Mouse (Mus musculus): Measurements from ENCODE around the gene Spef1. TPM values are rescaled to one million over a fixed set of nuclear protein-coding genes. Genes with fewer than 3 reads are reported as not detected.

Spef1 gene
- polyA plus RNA-seq, 1 experiment from 2014 or later = 8.0 TPM

GRCm38 (mm10) chr2:131125964-131126815 is 60.9 kb downstream of the Spef1 start:
- ATAC-seq (ENCODE audit: low FRiP score) = no peak

GRCm38 (mm10) chr2:131125157-131125963 is 61.7 kb downstream of the Spef1 start:
- Histone ChIP-seq H3K36me3 (no peaks in the 10 kb centered on the region), H3K9me3 (replicated peaks) (no peaks in the 10 kb centered on the region), H3K27ac (replicated peaks) (no peak overlapping the region), H3K4me1 (peaks cover 15% of the 10 kb centered on the region), H3K9ac (replicated peaks) (no peak overlapping the region), H3K27me3 (replicated peaks) (0 out of 2 replicates have a peak, but pooled peaks cover 3% of the 10 kb centered on the region), H3K4me3 (replicated peaks) (no peak overlapping the region), H3K4me2 (no peak overlapping the region)
- WGBS = 94% methylated on average over 9 of the region's 9 CpGs
- no peak for ATAC-seq (ENCODE audit: low FRiP score)

More at GRCm38 (mm10) chr2:131125964-131126815, 60.9 kb downstream of the Spef1 start:
- Histone ChIP-seq H3K27ac (replicated peaks) (no peak overlapping the region), H3K27me3 (replicated peaks) (0 out of 2 replicates have a peak, but pooled peaks cover 3% of the 10 kb centered on the region), H3K9me3 (replicated peaks) (no peaks in the 10 kb centered on the region), H3K4me2 (no peak overlapping the region), H3K9ac (replicated peaks) (no peak overlapping the region), H3K36me3 (no peaks in the 10 kb centered on the region), H3K4me3 (replicated peaks) (no peak overlapping the region), H3K4me1 (peaks cover 15% of the 10 kb centered on the region)
- WGBS = 48% methylated on average over 9 of the region's 9 CpGs

- Histone ChIP-seq H3K9me3 (replicated peaks) (no peaks in the 10 kb centered on the region), H3K9ac (replicated peaks) (no peak overlapping the region), H3K27ac (replicated peaks) (no peak overlapping the region), H3K27me3 (replicated peaks) (0 out of 2 replicates have a peak, but pooled peaks cover 3% of the 10 kb centered on the region), H3K4me2 (no peak overlapping the region), H3K4me1 (peaks cover 15% of the 10 kb centered on the region), H3K36me3 (no peaks in the 10 kb centered on the region), H3K4me3 (replicated peaks) (no peak overlapping the region)
- WGBS = 68% methylated on average over 3 of the region's 3 CpGs
- no peak for ATAC-seq (ENCODE audit: low FRiP score)
These were observed 62.9 kb downstream of the Spef1 start for GRCm38 (mm10) chr2:131124166-131124565.

Other genes starting within 250 kb of the Spef1 start
- gene Gfra4, start 144.2 kb downstream of the Spef1 start, polyA plus RNA-seq (2015; fragmentation: Nextera tagmentation; extraction: Ambion mirVana) = 46.4 and 52.1 TPM in 2 replicates
- gene Adam33, start 123.5 kb downstream of the Spef1 start, polyA plus RNA-seq (2015; fragmentation: Nextera tagmentation; extraction: Ambion mirVana) = 2.0 and 2.9 TPM in 2 replicates
- 0.23 and 0.36 TPM in 2 replicates for gene Siglec1, start 100.5 kb downstream of the Spef1 start, polyA plus RNA-seq (2015; fragmentation: Nextera tagmentation; extraction: Ambion mirVana)
- 6.0 and 7.7 TPM in 2 replicates for gene Hspa12b, start 60.0 kb downstream of the Spef1 start, polyA plus RNA-seq (2015; fragmentation: Nextera tagmentation; extraction: Ambion mirVana)
- gene Gm11037, start 53.8 kb downstream of the Spef1 start, polyA plus RNA-seq (2015; fragmentation: Nextera tagmentation; extraction: Ambion mirVana) = not detected in 2 replicates
- gene 1700037H04Rik, start 27.2 kb downstream of the Spef1 start, polyA plus RNA-seq (2015; fragmentation: Nextera tagmentation; extraction: Ambion mirVana) = 79.1 and 83.2 TPM in 2 replicates
- 11.5 and 12.6 TPM in 2 replicates for gene Cenpb, start 7.2 kb downstream of the Spef1 start, polyA plus RNA-seq (2015; fragmentation: Nextera tagmentation; extraction: Ambion mirVana)
- 21.0 and 31.3 TPM in 2 replicates for gene Cdc25b, start 333 bp downstream of the Spef1 start, polyA plus RNA-seq (2015; fragmentation: Nextera tagmentation; extraction: Ambion mirVana)
- 33.6 and 35.2 TPM in 2 replicates for gene Ap5s1, start 19.8 kb upstream of the Spef1 start, polyA plus RNA-seq (2015; fragmentation: Nextera tagmentation; extraction: Ambion mirVana)
- gene Mavs, start 46.8 kb upstream of the Spef1 start, polyA plus RNA-seq (2015; fragmentation: Nextera tagmentation; extraction: Ambion mirVana) = 6.4 and 9.0 TPM in 2 replicates
- gene Pank2, start 75.2 kb upstream of the Spef1 start, polyA plus RNA-seq (2015; fragmentation: Nextera tagmentation; extraction: Ambion mirVana) = 22.8 and 23.6 TPM in 2 replicates
- 13.2 and 14.9 TPM in 2 replicates for gene Rnf24, start 165.6 kb upstream of the Spef1 start, polyA plus RNA-seq (2015; fragmentation: Nextera tagmentation; extraction: Ambion mirVana)

Data from neural tube, embryonic 15.5 days (tissue).